Mouse (Mus musculus) neural tube, embryonic 11.5 days (tissue): ENCODE measurements around the gene Rbms1. TPM values are rescaled to one million over a fixed set of nuclear protein-coding genes. Genes with fewer than 3 reads are reported as not detected.

Experiments used
- ATAC-seq: fragments of 200-750 bp; cut with Nextera tagmentation; 2 replicates; pipeline ENCODE4 v1.8.0; 2017; ENCODE audit warnings: moderate number of reproducible peaks, mild to moderate bottlenecking, moderate TSS enrichment, moderate library complexity; ENCODE audit not compliant: insufficient read depth, low FRiP score, low TSS enrichment
- DNase-seq: peaks from one replicate; pipeline ENCODE4 v3.0.0-alpha.2; 2015; ENCODE audit warnings: low spot score
- H3K27ac ChIP-seq: fragments of 300-500 bp; sonication (generic); 2 replicates; pipeline ENCODE4 v1.5.1; 2014; ENCODE audit warnings: low read depth, mild to moderate bottlenecking, low read length
- H3K27me3 ChIP-seq: fragments of 300-500 bp; sonication (generic); 2 replicates; pipeline ENCODE4 v1.6.1; 2014; ENCODE audit warnings: mild to moderate bottlenecking, low read length, mixed read lengths; ENCODE audit not compliant: control insufficient read depth, insufficient read depth
- H3K36me3 ChIP-seq: fragments of 300-500 bp; sonication (generic); 2 replicates; pipeline ENCODE4 v1.6.1; 2014; ENCODE audit warnings: mild to moderate bottlenecking, low read length, moderate library complexity, mixed read lengths; ENCODE audit not compliant: control insufficient read depth, insufficient read depth
- H3K4me1 ChIP-seq: fragments of 300-500 bp; sonication (generic); 2 replicates; pipeline ENCODE4 v1.6.1; 2014; ENCODE audit warnings: low read length, mixed read lengths; ENCODE audit not compliant: control insufficient read depth, insufficient read depth
- H3K4me2 ChIP-seq: fragments of 300-500 bp; sonication (generic); 2 replicates; pipeline ENCODE4 v1.6.1; 2014; ENCODE audit warnings: low read depth, mild to moderate bottlenecking, moderate library complexity
- H3K4me3 ChIP-seq: fragments of 300-500 bp; sonication (generic); 2 replicates; pipeline ENCODE4 v1.5.1; 2014; ENCODE audit warnings: low read depth, low read length
- H3K9ac ChIP-seq: fragments of 300-500 bp; sonication (generic); 2 replicates; pipeline ENCODE4 v1.6.1; 2014; ENCODE audit warnings: mild to moderate bottlenecking, low read length
- H3K9me3 ChIP-seq: fragments of 300-500 bp; sonication (generic); 2 replicates; pipeline ENCODE4 v1.6.1; 2016; ENCODE audit warnings: low read length; ENCODE audit not compliant: control insufficient read depth
- WGBS: fragments of 180-500 bp; shearing (Covaris S2); extraction: QIAGEN DNeasy Blood & Tissue Kit; methylation state at CpG from one replicate; pipeline ENCODE4 v1.1.7; 2014; 5-methylcytosine and 5-hydroxymethylcytosine counted together
- polyA plus RNA-seq: library from polyadenylated mRNA; unstranded; fragments of >200 nt; fragmentation: Nextera tagmentation; extraction: Ambion mirVana; gene quantifications from 2 replicates; pipeline ENCODE4 v1.2.1, GENCODE M21; 2014

Rbms1 gene
- polyA plus RNA-seq, 1 experiment from 2014 or later, result 94.8 TPM

- no peak overlapping the region for H3K9ac ChIP-seq
- no peak overlapping the region for H3K27ac ChIP-seq
- no peak overlapping the region for H3K4me3 ChIP-seq
- no peaks in the 10 kb centered on the region for H3K27me3 ChIP-seq
- DNase-seq, result no peak
- H3K4me2 ChIP-seq, result no peak overlapping the region
- H3K36me3 ChIP-seq, result no peaks in the 10 kb centered on the region
- ATAC-seq, result no peak
- H3K9me3 ChIP-seq, result no peaks in the 10 kb centered on the region
- no peaks in the 10 kb centered on the region for H3K4me1 ChIP-seq
- 75% methylated on average over 4 of the region's 4 CpGs for WGBS
Measured at GRCm38 (mm10) chr2:60825690-60826089, 137.3 kb downstream of the Rbms1 start.

- ATAC-seq, result no peak
Measured at GRCm38 (mm10) chr2:60821635-60822034, 141.4 kb downstream of the Rbms1 start.

GRCm38 (mm10) chr2:60818632-60819031, 144.4 kb downstream of the Rbms1 start:
- H3K4me2 ChIP-seq, result no peak overlapping the region
- DNase-seq (no peak), ATAC-seq (no peak)
- H3K9me3 ChIP-seq, result no peaks in the 10 kb centered on the region
- no peaks in the 10 kb centered on the region for H3K36me3 ChIP-seq
- H3K4me3 ChIP-seq, result no peak overlapping the region
- no peaks in the 10 kb centered on the region for H3K4me1 ChIP-seq
- no peaks in the 10 kb centered on the region for H3K27me3 ChIP-seq
- H3K9ac ChIP-seq, result no peak overlapping the region
- 8% methylated on average over 2 of the region's 2 CpGs for WGBS
- no peak overlapping the region for H3K27ac ChIP-seq

More at GRCm38 (mm10) chr2:60821635-60822034, 141.4 kb downstream of the Rbms1 start:
- 84% methylated on average over 3 of the region's 3 CpGs for WGBS
- Histone ChIP-seq H3K27ac (no peak overlapping the region), H3K4me1 (no peaks in the 10 kb centered on the region), H3K4me3 (no peak overlapping the region), H3K4me2 (no peak overlapping the region), H3K27me3 (no peaks in the 10 kb centered on the region), H3K9me3 (no peaks in the 10 kb centered on the region), H3K9ac (no peak overlapping the region), H3K36me3 (no peaks in the 10 kb centered on the region)
- no peak for DNase-seq

- Histone ChIP-seq H3K9ac (no peak overlapping the region), H3K4me1 (no peaks in the 10 kb centered on the region), H3K36me3 (no peaks in the 10 kb centered on the region), H3K27me3 (no peaks in the 10 kb centered on the region), H3K4me3 (no peak overlapping the region), H3K4me2 (no peak overlapping the region), H3K27ac (no peak overlapping the region), H3K9me3 (no peaks in the 10 kb centered on the region)
- DNase-seq (no peak), ATAC-seq (no peak)
- WGBS, result 93% methylated on average over 2 of the region's 2 CpGs
Measured at GRCm38 (mm10) chr2:60816307-60816706, 146.7 kb downstream of the Rbms1 start.

- no peaks in the 10 kb centered on the region for H3K36me3 ChIP-seq
- no peak overlapping the region for H3K9ac ChIP-seq
- WGBS, result 88% methylated on average over 6 of the region's 6 CpGs
- H3K4me2 ChIP-seq, result no peak overlapping the region
- no peak for ATAC-seq
- peaks cover 4% of the 10 kb centered on the region; the same call in 1 of the 2 replicates for H3K4me1 ChIP-seq
- no peak overlapping the region for H3K4me3 ChIP-seq
- no peaks in the 10 kb centered on the region for H3K27me3 ChIP-seq
- DNase-seq, result no peak
- no peaks in the 10 kb centered on the region for H3K9me3 ChIP-seq
- no peak overlapping the region for H3K27ac ChIP-seq
Measured at GRCm38 (mm10) chr2:60814788-60815187, 148.2 kb downstream of the Rbms1 start.

GRCm38 (mm10) chr2:60812949-60813348, 150.0 kb downstream of the Rbms1 start:
- ATAC-seq, result no peak

GRCm38 (mm10) chr2:60810617-60811016, 152.4 kb downstream of the Rbms1 start:
- H3K4me1 ChIP-seq, result peaks cover 7% of the 10 kb centered on the region; the same call in 1 of the 2 replicates
- ATAC-seq, result no peak
- H3K27me3 ChIP-seq, result no peaks in the 10 kb centered on the region

More at GRCm38 (mm10) chr2:60812949-60813348, 150.0 kb downstream of the Rbms1 start:
- Histone ChIP-seq H3K36me3 (no peaks in the 10 kb centered on the region), H3K27me3 (no peaks in the 10 kb centered on the region), H3K4me2 (no peak overlapping the region), H3K4me1 (peaks cover 4% of the 10 kb centered on the region; the same call in 1 of the 2 replicates), H3K9ac (no peak overlapping the region), H3K4me3 (no peak overlapping the region), H3K27ac (no peak overlapping the region), H3K9me3 (no peaks in the 10 kb centered on the region)
- 89% methylated on average over 12 of the region's 12 CpGs for WGBS
- DNase-seq, result no peak

GRCm38 (mm10) chr2:60809441-60809921, 153.5 kb downstream of the Rbms1 start:
- H3K27me3 ChIP-seq, result no peaks in the 10 kb centered on the region
- H3K9ac ChIP-seq, result no peak overlapping the region
- no peaks in the 10 kb centered on the region for H3K36me3 ChIP-seq
- WGBS, result 47% methylated on average over 7 of the region's 7 CpGs
- no peaks in the 10 kb centered on the region for H3K9me3 ChIP-seq
- ATAC-seq (no peak), DNase-seq (no peak)
- H3K27ac ChIP-seq, result no peak overlapping the region
- no peak overlapping the region for H3K4me3 ChIP-seq
- no peak overlapping the region for H3K4me2 ChIP-seq
- peaks cover 7% of the 10 kb centered on the region; the same call in 1 of the 2 replicates for H3K4me1 ChIP-seq

More at GRCm38 (mm10) chr2:60810617-60811016, 152.4 kb downstream of the Rbms1 start:
- no peak overlapping the region for H3K9ac ChIP-seq
- no peak for DNase-seq
- no peak overlapping the region for H3K4me2 ChIP-seq
- no peaks in the 10 kb centered on the region for H3K9me3 ChIP-seq
- H3K36me3 ChIP-seq, result no peaks in the 10 kb centered on the region
- H3K4me3 ChIP-seq, result no peak overlapping the region
- no peak overlapping the region for H3K27ac ChIP-seq

GRCm38 (mm10) chr2:60808822-60809221, 154.2 kb downstream of the Rbms1 start:
- Histone ChIP-seq H3K36me3 (no peaks in the 10 kb centered on the region), H3K27me3 (no peaks in the 10 kb centered on the region), H3K27ac (no peak overlapping the region), H3K4me3 (no peak overlapping the region), H3K9ac (no peak overlapping the region), H3K4me2 (no peak overlapping the region), H3K4me1 (peaks cover 7% of the 10 kb centered on the region; the same call in 1 of the 2 replicates), H3K9me3 (no peaks in the 10 kb centered on the region)
- no peak for DNase-seq
- 89% methylated on average over 6 of the region's 6 CpGs for WGBS
- no peak for ATAC-seq
